Mouse (Mus musculus) liver, adult 2 months (tissue): Measurements from ENCODE around the gene Gm16867.
"Not testable (repeated sequence)": the region's sequence is repeated elsewhere in the genome, so short reads cannot be mapped to it uniquely, and the experiment has no call there.

Source experiments
- CTCF ChIP-seq: fragments of 200-500 bp; IDR thresholded peaks from 2 replicates; pipeline ENCODE4 v1.5.1; 2011; ENCODE audit warnings: low read depth, low read length, control low read depth
- POLR2A ChIP-seq: fragments of 200-500 bp; IDR thresholded peaks from 2 replicates; pipeline ENCODE4 v1.6.1; 2011; ENCODE audit warnings: low read length, control low read depth; ENCODE audit not compliant: insufficient read depth; ENCODE audit errors: extremely low read depth

DNA sequence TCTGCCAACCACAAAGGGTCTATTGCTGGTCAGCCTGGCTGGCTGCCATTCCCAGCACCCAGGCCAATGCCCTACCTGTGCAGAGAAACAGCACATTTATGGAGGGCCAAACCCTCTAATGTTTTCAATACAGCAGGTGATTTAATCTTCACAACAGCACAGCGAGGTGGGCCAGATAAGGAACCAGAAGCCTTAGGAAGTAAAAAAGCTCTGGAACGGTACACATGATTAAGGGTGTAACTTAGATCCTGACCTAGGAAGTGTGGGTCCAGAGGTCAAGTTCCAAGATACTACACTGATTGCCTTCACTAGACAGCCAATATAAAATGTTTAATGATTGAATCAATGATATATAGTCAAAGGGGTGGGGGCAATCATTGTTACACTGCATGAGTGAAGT lies 17.6 kb upstream of the Gm16867 start:
- TF ChIP-seq CTCF, POLR2A: not testable (repeated sequence)
